20 mouse cellular contexts compared by ENCODE assay signal in genomic region chr10:128296370-128297090, GRCm38 (mm10). TPM values are rescaled to one million over a fixed set of nuclear protein-coding genes. Genes with fewer than 3 reads are reported as not detected.
DNase-seq lines count a peak whose midpoint lies in the region; ATAC-seq and TF ChIP-seq lines count a peak whose summit lies in the region.
"Had no signal": no experiment of that assay in that cellular context is flagged by ENCODE, and none has a peak within 500 bp of the region (broad histone marks: within the 10 kb centered on the region; RNA-seq: fewer than 3 reads in every experiment).

No protein-coding gene starts in this region.

- no peak for TF ChIP-seq CTCF in E14TG2a.4 (conservative IDR thresholded peaks at IDR 0.05; ENCODE audit: low read length)

- H3K27me3 ChIP-seq in heart, embryonic 13.5 days (replicated peaks) = no peaks in the 10 kb centered on the region
- no peaks in the 10 kb centered on the region for H3K27me3 ChIP-seq in intestine, embryonic 14.5 days (replicated peaks; ENCODE audit: control insufficient read depth, insufficient read depth, low read length)
- H3K27me3 ChIP-seq in intestine, embryonic 15.5 days (replicated peaks) = no peaks in the 10 kb centered on the region
- no peaks in the 10 kb centered on the region for H3K27me3 ChIP-seq in E14TG2a.4 (ENCODE audit: insufficient read depth, low read length)
- H3K27me3 ChIP-seq: liver, embryonic 12.5 days; lung, embryonic 15.5 days; midbrain, embryonic 13.5 days had no signal

- WGBS in heart, embryonic 13.5 days = 66% methylated on average over 13 of the region's 13 CpGs
- WGBS in intestine, embryonic 14.5 days = 73% methylated on average over 13 of the region's 13 CpGs
- 73% methylated on average over 13 of the region's 13 CpGs for WGBS in intestine, embryonic 15.5 days

- no peaks in the 10 kb centered on the region for H3K9me3 ChIP-seq in heart, embryonic 13.5 days
- H3K9me3 ChIP-seq in intestine, embryonic 14.5 days (ENCODE audit: control insufficient read depth, low read length) = no peaks in the 10 kb centered on the region
- no peaks in the 10 kb centered on the region for H3K9me3 ChIP-seq in intestine, embryonic 15.5 days
- no peaks in the 10 kb centered on the region for H3K9me3 ChIP-seq in E14TG2a.4 (ENCODE audit: low read length)
- H3K9me3 ChIP-seq: liver, embryonic 12.5 days; lung, embryonic 15.5 days; midbrain, embryonic 13.5 days had no signal

- DNase-seq in cerebellum, postnatal 25 days = peak; percentile 33 to 47
- no peak for DNase-seq in cerebellum, adult 11-12 months
- DNase-seq in heart, adult 18-20 months = no peak
- no peak for DNase-seq in intestine, embryonic 14.5 days (ENCODE audit: low spot score)
- DNase-seq: gastrocnemius, adult 2 months; kidney, adult 2 months; kidney, postnatal 25 days; right cerebral cortex, postnatal 4 days had no signal

- peak overlapping the region; percentile 86 for H3K27ac ChIP-seq in heart, embryonic 13.5 days (replicated peaks)
- 0 out of 2 replicates have a peak overlapping the region, but pooled peaks have one; percentile 9 for H3K27ac ChIP-seq in intestine, embryonic 14.5 days (ENCODE audit: low read depth)
- H3K27ac ChIP-seq in intestine, embryonic 15.5 days = no peak overlapping the region
- H3K27ac ChIP-seq: gastrocnemius, adult 2 months; liver, embryonic 12.5 days; midbrain, embryonic 13.5 days had no signal

- ATAC-seq in heart, embryonic 13.5 days (ENCODE audit: extremely low read depth, insufficient number of reproducible peaks, low FRiP score, low TSS enrichment) = no peak
- no peak for ATAC-seq in intestine, embryonic 14.5 days (replicated peaks; ENCODE audit: low FRiP score, low TSS enrichment, low read depth)
- no peak for ATAC-seq in intestine, embryonic 15.5 days
- no peak for ATAC-seq in erythroid progenitor cell, adult 5-6 weeks (replicated peaks; ENCODE audit: low FRiP score, poor library complexity, severe bottlenecking)
- ATAC-seq: liver, embryonic 12.5 days; midbrain, embryonic 13.5 days had no signal

- peaks cover 16% of the 10 kb centered on the region for H3K36me3 ChIP-seq in heart, embryonic 13.5 days
- H3K36me3 ChIP-seq in intestine, embryonic 14.5 days (ENCODE audit: control insufficient read depth, insufficient read depth, low read length) = peaks cover 9% of the 10 kb centered on the region
- 0 out of 2 replicates have a peak, but pooled peaks cover 3% of the 10 kb centered on the region for H3K36me3 ChIP-seq in intestine, embryonic 15.5 days
- peaks cover 15% of the 10 kb centered on the region for H3K36me3 ChIP-seq in E14TG2a.4 (ENCODE audit: insufficient read depth, low read length)

- H3K4me3 ChIP-seq in heart, embryonic 13.5 days = no peak overlapping the region
- no peak overlapping the region for H3K4me3 ChIP-seq in intestine, embryonic 14.5 days (ENCODE audit: low read depth, low read length)
- H3K4me3 ChIP-seq in intestine, embryonic 15.5 days (replicated peaks) = no peak overlapping the region
- peak overlapping the region; percentile 66; the same call in 1 of the 2 replicates for H3K4me3 ChIP-seq in E14TG2a.4 (replicated peaks; ENCODE audit: low read length)
- H3K4me3 ChIP-seq: gastrocnemius, adult 2 months; liver, embryonic 12.5 days; lung, embryonic 15.5 days; midbrain, embryonic 13.5 days had no signal

- H3K4me1 ChIP-seq in heart, embryonic 13.5 days = peaks cover 24% of the 10 kb centered on the region
- H3K4me1 ChIP-seq in intestine, embryonic 14.5 days (replicated peaks; ENCODE audit: control insufficient read depth, insufficient read depth, low read length) = 0 out of 2 replicates have a peak, but pooled peaks cover 11% of the 10 kb centered on the region
- peaks cover 10% of the 10 kb centered on the region; the same call in 1 of the 2 replicates for H3K4me1 ChIP-seq in intestine, embryonic 15.5 days (replicated peaks)
- peaks cover 45% of the 10 kb centered on the region for H3K4me1 ChIP-seq in E14TG2a.4 (replicated peaks; ENCODE audit: low read depth, low read length)

- H3K4me2 ChIP-seq in heart, embryonic 13.5 days = peak overlapping the region; percentile 54
- no peak overlapping the region for H3K4me2 ChIP-seq in intestine, embryonic 14.5 days (ENCODE audit: low read length)
- H3K4me2 ChIP-seq in intestine, embryonic 15.5 days (replicated peaks) = no peak overlapping the region
- H3K4me2 ChIP-seq: liver, embryonic 12.5 days; lung, embryonic 15.5 days; midbrain, embryonic 13.5 days had no signal

- peak overlapping the region; percentile 61 for H3K9ac ChIP-seq in heart, embryonic 13.5 days
- no peak overlapping the region for H3K9ac ChIP-seq in intestine, embryonic 14.5 days (ENCODE audit: low read length)
- no peak overlapping the region for H3K9ac ChIP-seq in intestine, embryonic 15.5 days
- H3K9ac ChIP-seq: liver, embryonic 12.5 days; lung, embryonic 15.5 days; midbrain, embryonic 13.5 days had no signal

RNA-seq across cellular contexts. Expression of gene Il23a, which starts 2.0 kb away (rescaled TPM):
- 1.8 and 2.6 TPM in 2 replicates for polyA plus RNA-seq in heart, embryonic 13.5 days (2015; fragmentation: Nextera tagmentation; extraction: Ambion mirVana)
- not detected for total RNA-seq in heart, adult 18-20 months (2021)
- 0.77 TPM in 2 replicates for polyA plus RNA-seq in intestine, embryonic 14.5 days (2014; fragmentation: Nextera tagmentation; extraction: Ambion mirVana)
- 0.21 and 0.31 TPM in 2 replicates for polyA plus RNA-seq in intestine, embryonic 15.5 days (2015; fragmentation: Nextera tagmentation; extraction: Ambion mirVana)
- not detected in 2 replicates for total RNA-seq in erythroid progenitor cell, adult 5-6 weeks (2015; ENCODE audit: low replicate concordance)
- total RNA-seq in erythroid progenitor cell, adult 5-6 weeks (2017; ENCODE audit: low replicate concordance) = 0.39 TPM in 1 of 2 replicates, not detected in the other
- total RNA-seq: adrenal gland, adult 2 months; gastrocnemius, adult 2 months had no signal
- polyA plus RNA-seq: adrenal gland, adult 2 months; embryonic facial prominence, embryonic 11.5 days; liver, embryonic 12.5 days had no signal

RNA-seq across cellular contexts. Expression of gene Pan2, which starts 6.6 kb away (rescaled TPM):
- polyA plus RNA-seq in heart, embryonic 13.5 days (2015; fragmentation: Nextera tagmentation; extraction: Ambion mirVana) = 24.9 and 25.7 TPM in 2 replicates
- total RNA-seq in heart, adult 18-20 months (2021) = 1 to 10 TPM; 4.5 to 6.0 TPM
- 32.7 and 35.0 TPM in 2 replicates for polyA plus RNA-seq in intestine, embryonic 14.5 days (2014; fragmentation: Nextera tagmentation; extraction: Ambion mirVana)
- polyA plus RNA-seq in intestine, embryonic 15.5 days (2015; fragmentation: Nextera tagmentation; extraction: Ambion mirVana) = 26.2 TPM in 2 replicates
- 34.8 and 42.9 TPM in 2 replicates for total RNA-seq in erythroid progenitor cell, adult 5-6 weeks (2015; ENCODE audit: low replicate concordance)
- 27.0 and 27.5 TPM in 2 replicates for total RNA-seq in erythroid progenitor cell, adult 5-6 weeks (2017; ENCODE audit: low replicate concordance)

RNA-seq across cellular contexts. Expression of gene Cnpy2, which starts 25.7 kb away (rescaled TPM):
- 193 and 228 TPM in 2 replicates for polyA plus RNA-seq in heart, embryonic 13.5 days (2015; fragmentation: Nextera tagmentation; extraction: Ambion mirVana)
- 10 to 100 TPM; 62.2 to 66.6 TPM for total RNA-seq in heart, adult 18-20 months (2021)
- 308 and 317 TPM in 2 replicates for polyA plus RNA-seq in intestine, embryonic 14.5 days (2014; fragmentation: Nextera tagmentation; extraction: Ambion mirVana)
- 303 and 328 TPM in 2 replicates for polyA plus RNA-seq in intestine, embryonic 15.5 days (2015; fragmentation: Nextera tagmentation; extraction: Ambion mirVana)
- total RNA-seq in erythroid progenitor cell, adult 5-6 weeks (2015; ENCODE audit: low replicate concordance) = 40.7 and 44.4 TPM in 2 replicates
- total RNA-seq in erythroid progenitor cell, adult 5-6 weeks (2017; ENCODE audit: low replicate concordance) = 29.4 and 38.9 TPM in 2 replicates

RNA-seq across cellular contexts. Expression of gene Stat2, which starts 26.2 kb away (rescaled TPM):
- polyA plus RNA-seq in heart, embryonic 13.5 days (2015; fragmentation: Nextera tagmentation; extraction: Ambion mirVana) = 9.7 and 9.8 TPM in 2 replicates
- total RNA-seq in heart, adult 18-20 months (2021) = 10 to 100 TPM in 1 of 2 experiments, 1 to 10 TPM in 1; 8.3 to 11.3 TPM
- 12.0 and 12.8 TPM in 2 replicates for polyA plus RNA-seq in intestine, embryonic 14.5 days (2014; fragmentation: Nextera tagmentation; extraction: Ambion mirVana)
- 15.1 and 15.4 TPM in 2 replicates for polyA plus RNA-seq in intestine, embryonic 15.5 days (2015; fragmentation: Nextera tagmentation; extraction: Ambion mirVana)
- 35.6 and 37.5 TPM in 2 replicates for total RNA-seq in erythroid progenitor cell, adult 5-6 weeks (2015; ENCODE audit: low replicate concordance)
- 30.0 and 40.0 TPM in 2 replicates for total RNA-seq in erythroid progenitor cell, adult 5-6 weeks (2017; ENCODE audit: low replicate concordance)

RNA-seq across cellular contexts. Expression of gene Apof, which starts 28.1 kb away (rescaled TPM):
- polyA plus RNA-seq in heart, embryonic 13.5 days (2015; fragmentation: Nextera tagmentation; extraction: Ambion mirVana) = 0.27 and 1.7 TPM in 2 replicates
- total RNA-seq in heart, adult 18-20 months (2021) = not detected
- 0.15 TPM in 1 of 2 replicates, not detected in the other for polyA plus RNA-seq in intestine, embryonic 14.5 days (2014; fragmentation: Nextera tagmentation; extraction: Ambion mirVana)
- polyA plus RNA-seq in intestine, embryonic 15.5 days (2015; fragmentation: Nextera tagmentation; extraction: Ambion mirVana) = 1.6 and 2.9 TPM in 2 replicates
- not detected in 2 replicates for total RNA-seq in erythroid progenitor cell, adult 5-6 weeks (2015; ENCODE audit: low replicate concordance)
- not detected in 2 replicates for total RNA-seq in erythroid progenitor cell, adult 5-6 weeks (2017; ENCODE audit: low replicate concordance)
- total RNA-seq: gastrocnemius, adult 2 months; heart, postnatal 4 days; layer of hippocampus, postnatal 14 days; left cerebral cortex, postnatal 25 days had no signal
- polyA plus RNA-seq: embryonic facial prominence, embryonic 11.5 days; midbrain, embryonic 13.5 days had no signal

Comparison
In these comparisons a context has a peak if more than half of its experiments do, and no peak if none do; other contexts are left out.
1. DNase-seq: peak in cerebellum, postnatal 25 days (2 of 2); none in cerebellum, adult 11-12 months (single experiment), heart, adult 18-20 months (0 of 2) and intestine, embryonic 14.5 days (single experiment).